Mouse (Mus musculus) brain, embryonic 18.5 days (tissue): ENCODE measurements at regions not wholly inside any gene's neighbourhood (a gene's known extent, or its start where the extent isn't known, plus 50 kb on each side); places are given as distances from the start of the nearest gene placed in this dataset.
A peak's percentile ranks its signal among the peaks of the same experiment; 100 is the strongest.
"Not testable (repeated sequence)": the region's sequence is repeated elsewhere in the genome, so short reads cannot be mapped to it uniquely, and the experiment has no call there.

Experiments used
- DNase-seq: peaks from one replicate; pipeline ENCODE4 v3.0.0-alpha.2; 2012; ENCODE audit warnings: low read depth, low spot score

- not testable (repeated sequence) for DNase-seq
Measured at GRCm38 (mm10) chrX:103532620-103533199, 97.7 kb upstream of the Zcchc13 start.

- no peak for DNase-seq
Measured at GRCm38 (mm10) chrX:103533306-103533705, 97.1 kb upstream of the Zcchc13 start.

- DNase-seq = no peak
Measured at GRCm38 (mm10) chrX:103533831-103534230, 96.6 kb upstream of the Zcchc13 start.

- no peak for DNase-seq
Measured at GRCm38 (mm10) chrX:103546490-103547202, 83.7 kb upstream of the Zcchc13 start.

DNA sequence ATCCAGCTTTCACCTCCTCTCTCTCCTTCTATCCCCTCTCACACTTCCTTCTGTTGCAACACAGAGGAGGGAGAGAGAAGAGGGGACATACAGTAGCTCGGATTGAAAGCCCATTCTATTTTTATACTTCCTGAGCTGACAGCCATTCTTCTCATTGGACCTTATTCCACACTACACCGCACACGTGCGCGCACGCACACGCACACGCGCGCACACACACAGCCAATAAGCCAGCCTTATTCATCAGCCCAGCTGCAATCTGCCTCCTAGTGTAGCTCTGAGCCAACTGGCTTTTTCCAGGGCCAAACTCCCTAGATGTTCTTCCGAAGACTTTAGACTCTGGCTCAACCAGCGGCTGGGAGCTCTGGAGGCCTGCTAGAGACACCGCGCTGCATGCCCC, 79.1 kb upstream of the Zcchc13 start:
- no peak for DNase-seq

DNA sequence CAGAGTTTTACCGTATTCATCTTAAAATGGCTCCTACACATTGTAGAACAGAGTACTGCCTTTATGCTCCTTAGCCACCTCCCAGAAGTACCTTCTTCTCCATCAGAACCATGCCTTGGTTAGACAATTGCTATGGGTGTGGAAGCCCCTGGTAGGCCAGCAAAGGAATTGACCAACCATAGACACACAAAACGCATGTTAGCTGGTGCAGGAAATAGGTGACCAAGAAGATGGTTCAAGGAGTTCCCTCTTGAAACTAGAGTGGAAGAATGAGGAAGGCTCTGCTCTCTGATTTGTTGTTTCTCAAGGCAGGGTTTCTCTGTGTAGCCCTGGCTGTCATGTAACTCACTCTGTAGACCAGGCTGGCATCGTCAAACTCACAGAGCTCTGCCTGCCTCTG, 77.2 kb upstream of the Zcchc13 start:
- DNase-seq = no peak

GRCm38 (mm10) chrX:103553605-103554004, 76.8 kb upstream of the Zcchc13 start:
- no peak for DNase-seq

DNA sequence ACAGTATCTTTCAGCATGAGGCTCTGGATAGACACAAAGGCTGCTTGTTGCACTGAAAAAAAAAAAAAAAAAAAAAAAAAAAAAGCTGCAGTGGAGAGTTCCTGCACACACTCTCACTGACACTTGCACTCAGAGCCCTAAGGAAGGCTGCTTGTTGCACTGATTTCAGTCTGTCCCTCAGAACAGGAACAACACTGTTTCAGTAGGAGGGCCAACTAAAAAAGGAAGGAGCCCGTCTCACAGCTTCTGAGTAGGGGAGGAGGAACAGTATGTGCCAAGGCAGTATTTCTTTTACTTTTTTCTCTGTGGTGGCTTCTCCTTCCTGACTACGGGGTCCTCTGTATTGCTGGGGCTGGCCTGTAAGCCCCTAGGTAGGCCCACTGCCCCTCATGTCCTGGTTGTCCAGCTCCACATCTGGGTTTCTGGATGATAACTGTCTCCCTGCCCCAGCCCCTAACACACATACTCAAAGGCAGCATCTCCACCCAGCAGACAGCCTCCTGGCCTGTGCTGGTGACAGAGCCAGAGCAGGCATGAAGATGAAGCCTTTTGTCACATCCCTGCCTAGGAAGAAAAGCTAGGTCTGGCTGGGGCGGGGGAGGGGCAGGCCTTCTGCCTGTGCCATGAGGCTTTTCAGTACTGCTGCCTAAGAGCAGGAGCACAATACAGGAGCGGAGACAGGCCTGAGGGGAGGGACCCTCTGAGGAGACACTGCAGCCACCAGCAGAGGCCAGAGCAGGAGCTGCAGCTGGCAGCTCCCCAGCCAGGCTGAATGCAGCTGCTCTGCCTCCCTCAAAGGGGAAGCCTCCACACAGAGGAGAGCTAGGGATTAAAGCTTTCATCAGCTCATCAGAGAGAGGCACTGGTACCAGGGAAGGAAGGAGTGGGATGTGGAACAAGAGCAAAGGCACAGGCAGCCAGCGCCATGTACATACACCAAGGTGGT, 75.1 kb upstream of the Zcchc13 start:
- not testable (repeated sequence) for DNase-seq

GRCm38 (mm10) chrX:103556046-103556445, 74.3 kb upstream of the Zcchc13 start:
- no peak for DNase-seq

- no peak for DNase-seq
Measured at GRCm38 (mm10) chrX:103556681-103557490, 73.5 kb upstream of the Zcchc13 start.

- DNase-seq = no peak
Measured at GRCm38 (mm10) chrX:103557496-103557895, 72.9 kb upstream of the Zcchc13 start.

DNA sequence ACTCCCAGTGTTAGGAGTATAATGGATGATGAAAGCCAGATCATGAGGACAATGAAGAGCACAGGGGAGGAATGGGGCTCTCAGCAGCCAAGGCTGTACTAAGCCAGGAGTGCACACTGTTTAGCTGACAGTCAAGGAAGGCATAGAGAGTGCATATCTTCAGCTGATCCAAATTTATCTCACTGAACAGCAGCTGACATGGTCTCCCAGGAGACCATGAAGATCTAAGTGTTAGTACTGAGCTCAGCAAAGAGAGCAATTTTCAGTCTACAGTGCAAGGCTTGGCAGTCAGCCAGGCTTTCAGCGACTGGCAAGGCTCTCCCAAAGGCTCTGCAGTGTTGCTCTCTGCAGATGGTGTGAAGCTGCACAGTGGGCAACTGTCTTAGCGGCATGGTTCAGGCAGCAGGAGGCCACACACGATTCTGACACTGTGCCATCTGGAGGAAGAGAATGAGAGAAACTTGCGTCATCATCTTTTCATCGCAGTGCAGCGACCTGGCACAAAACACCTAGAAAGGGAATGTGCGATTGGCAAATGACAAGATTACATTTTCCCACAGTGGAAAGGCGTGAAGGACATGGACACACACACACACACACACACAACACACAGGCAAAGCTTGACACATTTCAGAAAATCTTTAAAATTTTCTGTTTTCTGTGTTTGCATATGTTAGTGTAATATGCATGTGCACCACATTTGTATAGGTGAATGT, 66.7 kb upstream of the Zcchc13 start:
- DNase-seq = peak; percentile 86

DNA sequence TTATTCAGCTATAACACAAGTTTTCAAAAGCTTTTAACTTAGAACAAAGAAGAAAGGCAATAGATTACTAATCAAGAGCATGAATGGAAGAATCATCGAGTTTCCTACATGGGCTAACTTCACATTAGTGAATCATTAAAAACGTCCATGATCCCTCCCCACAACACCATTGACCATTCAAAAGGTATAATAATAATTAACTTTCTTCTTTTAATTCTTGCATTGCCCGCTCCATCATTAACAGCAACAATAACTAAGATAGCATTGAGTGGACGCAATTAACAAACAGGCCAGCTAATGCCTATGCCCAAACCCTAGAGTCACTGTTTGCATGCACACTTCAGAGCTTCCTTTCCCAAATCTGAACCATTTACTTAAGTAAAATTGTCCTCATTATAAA, 57.0 kb upstream of the Zcchc13 start:
- no peak for DNase-seq

DNA sequence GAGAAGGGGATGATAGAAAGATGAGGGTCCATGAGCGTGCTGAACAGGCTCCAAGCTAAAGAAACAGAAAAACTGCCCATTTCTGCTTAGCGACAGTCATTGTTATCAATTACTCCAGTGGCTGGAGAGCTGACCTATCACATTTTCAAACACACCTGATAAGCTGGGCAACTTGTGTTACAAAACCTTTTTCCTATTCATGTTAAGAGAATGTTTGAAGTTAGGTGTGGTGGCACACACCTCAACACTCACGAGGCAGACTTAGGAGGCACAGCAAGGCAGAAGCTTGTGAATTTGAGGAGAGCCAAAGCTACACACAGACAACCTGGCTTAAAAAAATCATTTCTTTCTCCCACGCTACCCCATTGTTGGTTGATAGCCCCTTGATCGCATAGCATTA, 50.9 kb upstream of the Zcchc13 start:
- no peak for DNase-seq
